Mouse (Mus musculus) lung, embryonic 16.5 days (tissue): ENCODE data around the gene 8030411F24Rik. TPM values are rescaled to one million over a fixed set of nuclear protein-coding genes. Genes with fewer than 3 reads are reported as not detected.

Experiments
- polyA plus RNA-seq: library from polyadenylated mRNA; unstranded; fragments of >200 nt; fragmentation: Nextera tagmentation; extraction: Ambion mirVana; gene quantifications from 2 replicates; pipeline ENCODE4 v1.2.1, GENCODE M21; 2015

The 8030411F24Rik gene
- polyA plus RNA-seq, 1 experiment from 2014 or later: not detected

Other genes starting within 250 kb of the 8030411F24Rik start
- gene Nxt1, start 109.4 kb upstream of the 8030411F24Rik start, polyA plus RNA-seq: 80.3 and 88.7 TPM in 2 replicates
- gene Gzf1, start 101.0 kb upstream of the 8030411F24Rik start, polyA plus RNA-seq: 21.6 and 22.6 TPM in 2 replicates
- gene Napb, start 49.5 kb upstream of the 8030411F24Rik start, polyA plus RNA-seq: 2.5 and 3.5 TPM in 2 replicates
- not detected in 2 replicates for gene Cstl1, start 31.7 kb upstream of the 8030411F24Rik start, polyA plus RNA-seq
- gene Cst11, start 10.5 kb upstream of the 8030411F24Rik start, polyA plus RNA-seq: not detected in 2 replicates
- gene Cst12, start 7.4 kb downstream of the 8030411F24Rik start, polyA plus RNA-seq: not detected in 2 replicates
- gene Cst8, start 16.8 kb downstream of the 8030411F24Rik start, polyA plus RNA-seq: not detected in 2 replicates
- gene Cst13, start 38.1 kb downstream of the 8030411F24Rik start, polyA plus RNA-seq: not detected in 2 replicates
- 0.24 TPM in 1 of 2 replicates, not detected in the other for gene Cst9, start 53.1 kb downstream of the 8030411F24Rik start, polyA plus RNA-seq
- gene 9230104L09Rik, start 83.0 kb downstream of the 8030411F24Rik start, polyA plus RNA-seq: not detected in 2 replicates
- gene Cst3, start 93.7 kb downstream of the 8030411F24Rik start, polyA plus RNA-seq: 551 and 603 TPM in 2 replicates
- gene Gm1330, start 221.2 kb downstream of the 8030411F24Rik start, polyA plus RNA-seq: not detected in 2 replicates
- not detected in 2 replicates for gene Gm10750, start 235.2 kb downstream of the 8030411F24Rik start, polyA plus RNA-seq